Mouse (Mus musculus): Measurements from ENCODE around the gene Nrxn3. TPM values are rescaled to one million over a fixed set of nuclear protein-coding genes. Genes with fewer than 3 reads are reported as not detected.

Gene Nrxn3
- polyA plus RNA-seq, 1 experiment from 2014 or later = 0.31 TPM

DNA sequence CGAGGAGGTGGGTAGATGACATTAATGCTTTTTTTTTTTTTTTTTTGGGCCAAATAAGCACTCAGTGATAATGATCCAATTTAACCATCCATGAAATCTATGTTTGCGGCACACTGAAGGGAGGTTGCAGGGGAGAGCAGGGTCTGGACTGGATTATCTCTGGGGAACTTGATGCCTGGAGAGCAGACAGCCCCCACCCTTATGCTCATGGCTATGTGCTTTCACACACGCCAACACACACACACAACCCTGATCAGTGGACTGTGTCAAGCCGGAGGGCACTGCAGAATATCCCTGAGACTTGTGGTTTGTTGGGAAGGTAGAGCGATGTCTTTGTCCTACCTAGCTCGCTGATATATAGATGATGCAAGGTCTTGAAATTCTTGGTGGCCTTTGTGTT, 4.1 kb downstream of the Nrxn3 start:
- Histone ChIP-seq H3K4me2 (ENCODE audit: low read depth, severe bottlenecking) (no peak overlapping the region), H3K36me3 (ENCODE audit: control insufficient read depth, insufficient read depth, low read length) (no peaks in the 10 kb centered on the region), H3K9me3 (ENCODE audit: control insufficient read depth, low read length) (no peaks in the 10 kb centered on the region), H3K9ac (ENCODE audit: low read length) (no peak overlapping the region), H3K27me3 (ENCODE audit: control insufficient read depth, insufficient read depth, low read length) (no peaks in the 10 kb centered on the region), H3K4me3 (ENCODE audit: low read depth, low read length) (no peak overlapping the region), H3K27ac (replicated peaks; ENCODE audit: low read depth, low read length) (no peak overlapping the region), H3K4me1 (ENCODE audit: control insufficient read depth, insufficient read depth, low read length) (no peaks in the 10 kb centered on the region)
- DNase-seq (ENCODE audit: low spot score) (no peak), ATAC-seq (ENCODE audit: insufficient number of reproducible peaks, low FRiP score, low TSS enrichment, low read depth) (no peak)
- 87% methylated on average over 6 of the region's 6 CpGs for WGBS

DNA sequence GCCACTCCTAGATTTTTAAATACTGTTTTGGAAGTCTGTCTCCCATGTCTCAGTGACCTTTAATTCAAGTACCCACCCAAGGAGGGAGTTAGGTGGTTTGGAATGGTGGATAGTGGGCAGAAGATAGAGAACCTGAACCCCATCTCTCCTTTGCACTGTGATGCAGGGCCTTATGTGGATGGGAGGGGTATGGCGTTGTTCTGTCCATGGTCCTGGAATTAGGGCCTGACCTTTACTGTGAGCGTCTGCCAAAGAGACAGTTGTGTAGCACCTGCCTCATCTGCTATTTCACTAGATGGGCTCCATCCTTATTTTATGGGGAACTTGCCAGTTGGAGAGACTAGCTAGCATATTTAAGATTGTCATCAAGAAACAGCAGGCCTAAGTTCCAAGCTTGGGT, 8.0 kb downstream of the Nrxn3 start:
- no peak overlapping the region for H3K9ac ChIP-seq (ENCODE audit: low read length)
- WGBS = 35% methylated on average over 2 of the region's 2 CpGs
- H3K4me2 ChIP-seq (ENCODE audit: low read depth, severe bottlenecking) = no peak overlapping the region
- ATAC-seq (ENCODE audit: insufficient number of reproducible peaks, low FRiP score, low TSS enrichment, low read depth) = no peak
- no peaks in the 10 kb centered on the region for H3K27me3 ChIP-seq (ENCODE audit: control insufficient read depth, insufficient read depth, low read length)
- DNase-seq (ENCODE audit: low spot score) = peak; percentile 22
- H3K4me3 ChIP-seq (ENCODE audit: low read depth, low read length) = no peak overlapping the region
- no peak overlapping the region for H3K27ac ChIP-seq (replicated peaks; ENCODE audit: low read depth, low read length)
- H3K4me1 ChIP-seq (ENCODE audit: control insufficient read depth, insufficient read depth, low read length) = no peaks in the 10 kb centered on the region
- H3K9me3 ChIP-seq (ENCODE audit: control insufficient read depth, low read length) = no peaks in the 10 kb centered on the region
- H3K36me3 ChIP-seq (ENCODE audit: control insufficient read depth, insufficient read depth, low read length) = no peaks in the 10 kb centered on the region

DNA sequence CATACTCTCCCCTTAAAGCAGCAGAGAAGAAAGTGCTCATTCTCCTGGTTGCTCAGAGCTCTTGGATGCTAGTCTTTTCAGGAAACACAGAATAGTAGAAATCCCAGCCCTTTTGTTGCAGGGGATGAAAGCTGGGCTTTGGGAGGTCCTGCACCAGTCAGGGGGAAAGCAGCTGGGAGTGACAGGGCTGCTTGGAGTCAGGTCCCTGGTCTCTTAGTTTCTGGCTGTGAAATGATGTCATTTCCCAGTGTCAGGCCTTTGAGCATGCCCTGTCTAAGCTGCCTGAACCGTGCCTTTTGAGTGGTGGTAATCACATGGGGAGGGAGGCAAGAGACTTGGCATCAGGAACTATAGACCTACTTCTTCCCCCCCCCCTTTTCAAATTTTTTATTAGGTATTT, 12.4 kb downstream of the Nrxn3 start:
- Histone ChIP-seq H3K9me3 (ENCODE audit: control insufficient read depth, low read length) (no peaks in the 10 kb centered on the region), H3K4me3 (ENCODE audit: low read depth, low read length) (no peak overlapping the region), H3K9ac (ENCODE audit: low read length) (no peak overlapping the region), H3K27ac (replicated peaks; ENCODE audit: low read depth, low read length) (no peak overlapping the region), H3K4me1 (ENCODE audit: control insufficient read depth, insufficient read depth, low read length) (no peaks in the 10 kb centered on the region), H3K27me3 (ENCODE audit: control insufficient read depth, insufficient read depth, low read length) (no peaks in the 10 kb centered on the region), H3K4me2 (ENCODE audit: low read depth, severe bottlenecking) (no peak overlapping the region), H3K36me3 (ENCODE audit: control insufficient read depth, insufficient read depth, low read length) (no peaks in the 10 kb centered on the region)
- WGBS = 94% methylated on average over 1 of the region's 1 CpGs
- ATAC-seq (ENCODE audit: insufficient number of reproducible peaks, low FRiP score, low TSS enrichment, low read depth) (no peak), DNase-seq (ENCODE audit: low spot score) (no peak)

DNA sequence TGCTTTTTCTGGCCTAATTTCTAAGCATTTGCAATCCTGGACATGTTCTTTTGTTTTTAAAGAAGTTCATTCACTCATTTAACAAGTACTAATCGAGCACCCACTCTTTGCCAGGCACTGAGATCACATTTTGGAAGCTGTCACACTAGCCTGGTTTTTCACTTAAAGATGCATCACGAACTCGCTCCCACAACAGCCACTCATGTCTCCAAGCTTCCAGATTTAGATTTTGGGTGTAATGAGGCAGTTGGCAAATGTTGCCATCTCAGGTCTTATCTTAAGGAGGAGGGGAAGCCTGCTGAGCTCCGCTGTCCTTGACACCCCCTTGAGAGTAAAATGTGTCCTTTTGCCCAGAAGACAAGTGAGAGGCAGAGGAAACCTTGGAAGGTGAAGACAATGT, 14.4 kb downstream of the Nrxn3 start:
- Histone ChIP-seq H3K4me2 (ENCODE audit: low read depth, severe bottlenecking) (no peak overlapping the region), H3K36me3 (ENCODE audit: control insufficient read depth, insufficient read depth, low read length) (no peaks in the 10 kb centered on the region), H3K9me3 (ENCODE audit: control insufficient read depth, low read length) (no peaks in the 10 kb centered on the region), H3K9ac (ENCODE audit: low read length) (no peak overlapping the region), H3K27me3 (ENCODE audit: control insufficient read depth, insufficient read depth, low read length) (no peaks in the 10 kb centered on the region), H3K4me3 (ENCODE audit: low read depth, low read length) (no peak overlapping the region), H3K4me1 (ENCODE audit: control insufficient read depth, insufficient read depth, low read length) (no peaks in the 10 kb centered on the region), H3K27ac (replicated peaks; ENCODE audit: low read depth, low read length) (no peak overlapping the region)
- ATAC-seq (ENCODE audit: insufficient number of reproducible peaks, low FRiP score, low TSS enrichment, low read depth) (no peak), DNase-seq (ENCODE audit: low spot score) (no peak)
- WGBS = 84% methylated on average over 4 of the region's 4 CpGs

DNA sequence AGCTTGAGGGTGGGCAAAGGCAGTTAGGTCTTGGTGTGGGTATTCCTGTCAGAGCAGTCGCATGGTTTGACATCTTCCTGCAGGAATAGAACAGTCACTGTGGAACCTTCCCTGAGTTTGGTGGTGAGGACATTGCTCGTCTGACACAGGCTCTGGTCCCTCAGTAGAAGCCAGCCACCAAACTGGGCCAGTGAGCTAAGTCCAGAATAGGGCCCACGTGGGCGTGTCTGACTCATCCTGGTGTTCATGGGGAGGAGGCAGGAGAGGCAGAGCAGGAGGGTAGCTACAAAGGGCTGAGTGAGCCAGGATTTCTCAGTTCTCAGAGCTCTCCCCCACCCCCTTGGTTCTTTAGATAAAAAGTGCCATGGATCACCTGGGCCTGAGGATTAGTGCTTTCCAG, 15.9 kb downstream of the Nrxn3 start:
- H3K9ac ChIP-seq (ENCODE audit: low read length) = no peak overlapping the region
- no peaks in the 10 kb centered on the region for H3K27me3 ChIP-seq (ENCODE audit: control insufficient read depth, insufficient read depth, low read length)
- no peaks in the 10 kb centered on the region for H3K9me3 ChIP-seq (ENCODE audit: control insufficient read depth, low read length)
- H3K36me3 ChIP-seq (ENCODE audit: control insufficient read depth, insufficient read depth, low read length) = no peaks in the 10 kb centered on the region
- 60% methylated on average over 4 of the region's 4 CpGs for WGBS
- ATAC-seq (ENCODE audit: insufficient number of reproducible peaks, low FRiP score, low TSS enrichment, low read depth) (no peak), DNase-seq (ENCODE audit: low spot score) (no peak)
- no peak overlapping the region for H3K4me2 ChIP-seq (ENCODE audit: low read depth, severe bottlenecking)
- H3K4me1 ChIP-seq (ENCODE audit: control insufficient read depth, insufficient read depth, low read length) = no peaks in the 10 kb centered on the region
- H3K27ac ChIP-seq (replicated peaks; ENCODE audit: low read depth, low read length) = no peak overlapping the region
- no peak overlapping the region for H3K4me3 ChIP-seq (ENCODE audit: low read depth, low read length)

DNA sequence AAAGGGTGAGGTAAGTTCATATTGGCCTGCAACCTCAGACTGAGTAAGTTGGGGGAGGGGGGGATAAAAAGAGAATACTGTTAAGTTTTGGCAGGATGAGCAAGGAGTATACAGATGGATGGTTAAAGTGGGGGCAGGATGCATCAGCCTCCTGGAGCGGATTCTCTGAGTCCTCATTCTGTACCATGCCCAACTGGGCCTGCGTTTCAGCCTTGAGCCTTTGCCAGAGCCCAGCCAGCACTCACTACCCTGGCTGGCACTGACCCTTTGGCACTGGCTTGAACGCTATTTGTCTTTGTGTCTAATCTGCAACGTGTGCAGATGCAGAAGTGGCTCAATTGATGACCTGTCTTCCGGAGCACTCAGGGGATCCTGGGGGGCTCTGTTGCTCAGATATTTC, 24.1 kb downstream of the Nrxn3 start:
- Histone ChIP-seq H3K36me3 (ENCODE audit: control insufficient read depth, insufficient read depth, low read length) (no peaks in the 10 kb centered on the region), H3K9me3 (ENCODE audit: control insufficient read depth, low read length) (no peaks in the 10 kb centered on the region), H3K4me1 (ENCODE audit: control insufficient read depth, insufficient read depth, low read length) (no peaks in the 10 kb centered on the region), H3K9ac (ENCODE audit: low read length) (no peak overlapping the region), H3K4me3 (ENCODE audit: low read depth, low read length) (no peak overlapping the region), H3K27ac (replicated peaks; ENCODE audit: low read depth, low read length) (no peak overlapping the region), H3K27me3 (ENCODE audit: control insufficient read depth, insufficient read depth, low read length) (no peaks in the 10 kb centered on the region), H3K4me2 (ENCODE audit: low read depth, severe bottlenecking) (no peak overlapping the region)
- WGBS = 78% methylated on average over 5 of the region's 5 CpGs
- DNase-seq (ENCODE audit: low spot score) = no peak
- no peak for ATAC-seq (ENCODE audit: insufficient number of reproducible peaks, low FRiP score, low TSS enrichment, low read depth)

DNA sequence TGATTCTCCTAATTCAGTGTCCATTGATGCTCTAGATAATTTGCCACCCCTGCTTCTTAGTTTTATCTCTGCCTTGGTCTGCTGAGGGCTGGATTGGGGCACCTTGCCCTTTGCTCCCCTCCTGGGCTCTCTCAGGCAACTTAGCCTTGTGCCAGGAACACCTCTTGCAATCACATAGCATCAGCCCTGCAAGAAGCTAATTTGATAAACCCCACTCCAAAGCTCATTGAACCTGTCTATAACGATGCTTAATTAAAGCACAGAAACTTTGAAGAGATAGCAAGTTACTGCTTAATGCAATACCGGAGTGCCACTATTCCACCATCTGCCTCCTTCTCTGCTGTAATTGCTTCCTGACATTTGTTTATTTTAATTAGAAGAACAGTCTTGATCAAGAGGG, 42.1 kb downstream of the Nrxn3 start:
- no peak overlapping the region for H3K4me2 ChIP-seq (ENCODE audit: low read depth, severe bottlenecking)
- H3K27me3 ChIP-seq (ENCODE audit: control insufficient read depth, insufficient read depth, low read length) = no peaks in the 10 kb centered on the region
- no peaks in the 10 kb centered on the region for H3K9me3 ChIP-seq (ENCODE audit: control insufficient read depth, low read length)
- H3K4me1 ChIP-seq (ENCODE audit: control insufficient read depth, insufficient read depth, low read length) = no peaks in the 10 kb centered on the region
- H3K36me3 ChIP-seq (ENCODE audit: control insufficient read depth, insufficient read depth, low read length) = no peaks in the 10 kb centered on the region
- H3K27ac ChIP-seq (replicated peaks; ENCODE audit: low read depth, low read length) = no peak overlapping the region
- ATAC-seq (ENCODE audit: insufficient number of reproducible peaks, low FRiP score, low TSS enrichment, low read depth) = no peak
- WGBS = 74% methylated on average over 2 of the region's 2 CpGs
- no peak for DNase-seq (ENCODE audit: low spot score)
- no peak overlapping the region for H3K4me3 ChIP-seq (ENCODE audit: low read depth, low read length)
- no peak overlapping the region for H3K9ac ChIP-seq (ENCODE audit: low read length)

DNA sequence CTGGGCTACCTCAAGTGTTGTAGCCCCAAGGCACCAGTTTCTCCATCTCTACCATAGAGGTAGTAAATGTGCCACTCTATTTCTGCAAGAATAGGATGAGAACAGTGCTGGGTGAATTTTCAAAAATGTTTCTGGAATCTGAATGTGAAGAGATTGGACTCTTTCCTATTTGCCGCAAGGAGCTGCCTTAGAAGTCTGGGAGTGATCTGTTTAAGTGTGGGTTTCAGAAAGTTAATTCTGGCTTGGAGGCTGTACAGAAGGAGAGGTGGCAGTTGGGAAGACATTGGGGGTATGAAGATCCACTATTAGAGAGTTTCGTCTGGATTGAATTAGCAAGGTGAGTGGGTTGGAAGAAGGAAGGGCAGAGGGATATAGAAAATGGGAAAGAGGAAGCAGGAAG, 52.0 kb downstream of the Nrxn3 start:
- 93% methylated on average over 2 of the region's 2 CpGs for WGBS
- Histone ChIP-seq H3K36me3 (ENCODE audit: control insufficient read depth, insufficient read depth, low read length) (no peaks in the 10 kb centered on the region), H3K27ac (replicated peaks; ENCODE audit: low read depth, low read length) (no peak overlapping the region), H3K4me2 (ENCODE audit: low read depth, severe bottlenecking) (no peak overlapping the region), H3K4me1 (ENCODE audit: control insufficient read depth, insufficient read depth, low read length) (no peaks in the 10 kb centered on the region), H3K9me3 (ENCODE audit: control insufficient read depth, low read length) (no peaks in the 10 kb centered on the region), H3K4me3 (ENCODE audit: low read depth, low read length) (no peak overlapping the region), H3K9ac (ENCODE audit: low read length) (no peak overlapping the region), H3K27me3 (ENCODE audit: control insufficient read depth, insufficient read depth, low read length) (no peaks in the 10 kb centered on the region)
- ATAC-seq (ENCODE audit: insufficient number of reproducible peaks, low FRiP score, low TSS enrichment, low read depth) (no peak), DNase-seq (ENCODE audit: low spot score) (no peak)

DNA sequence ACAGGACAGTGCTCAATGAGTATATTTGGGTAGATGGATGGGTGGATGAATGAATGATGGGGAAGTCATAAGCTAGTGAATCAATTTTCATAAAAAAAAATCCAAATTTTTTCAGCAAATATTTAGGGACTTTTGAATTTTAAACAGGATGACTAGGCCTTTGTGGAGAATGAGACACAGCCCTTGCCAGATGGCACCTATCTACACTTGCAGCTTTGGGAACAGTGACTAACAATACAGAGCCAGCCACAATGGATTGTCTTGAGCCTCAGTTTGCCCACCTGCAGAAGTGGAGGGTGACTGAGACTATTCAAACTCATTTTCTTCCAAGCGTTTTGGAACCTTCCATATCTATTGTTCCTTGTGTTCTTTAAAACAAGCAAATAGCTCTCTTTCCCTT, 55.4 kb downstream of the Nrxn3 start:
- H3K36me3 ChIP-seq (ENCODE audit: control insufficient read depth, insufficient read depth, low read length) = no peaks in the 10 kb centered on the region
- WGBS = 77% methylated on average over 1 of the region's 1 CpGs
- H3K27me3 ChIP-seq (ENCODE audit: control insufficient read depth, insufficient read depth, low read length) = no peaks in the 10 kb centered on the region
- no peak overlapping the region for H3K4me2 ChIP-seq (ENCODE audit: low read depth, severe bottlenecking)
- H3K27ac ChIP-seq (replicated peaks; ENCODE audit: low read depth, low read length) = no peak overlapping the region
- DNase-seq (ENCODE audit: low spot score) (no peak), ATAC-seq (ENCODE audit: insufficient number of reproducible peaks, low FRiP score, low TSS enrichment, low read depth) (no peak)
- no peak overlapping the region for H3K4me3 ChIP-seq (ENCODE audit: low read depth, low read length)
- H3K9ac ChIP-seq (ENCODE audit: low read length) = no peak overlapping the region
- no peaks in the 10 kb centered on the region for H3K4me1 ChIP-seq (ENCODE audit: control insufficient read depth, insufficient read depth, low read length)
- no peaks in the 10 kb centered on the region for H3K9me3 ChIP-seq (ENCODE audit: control insufficient read depth, low read length)
